Mouse (Mus musculus) right cerebral cortex, postnatal 14 days (tissue): ENCODE results near the gene Slc48a1.

Source experiments
- DNase-seq: peaks from one replicate; pipeline ENCODE4 v3.0.0; 2022

The Slc48a1 gene

DNA sequence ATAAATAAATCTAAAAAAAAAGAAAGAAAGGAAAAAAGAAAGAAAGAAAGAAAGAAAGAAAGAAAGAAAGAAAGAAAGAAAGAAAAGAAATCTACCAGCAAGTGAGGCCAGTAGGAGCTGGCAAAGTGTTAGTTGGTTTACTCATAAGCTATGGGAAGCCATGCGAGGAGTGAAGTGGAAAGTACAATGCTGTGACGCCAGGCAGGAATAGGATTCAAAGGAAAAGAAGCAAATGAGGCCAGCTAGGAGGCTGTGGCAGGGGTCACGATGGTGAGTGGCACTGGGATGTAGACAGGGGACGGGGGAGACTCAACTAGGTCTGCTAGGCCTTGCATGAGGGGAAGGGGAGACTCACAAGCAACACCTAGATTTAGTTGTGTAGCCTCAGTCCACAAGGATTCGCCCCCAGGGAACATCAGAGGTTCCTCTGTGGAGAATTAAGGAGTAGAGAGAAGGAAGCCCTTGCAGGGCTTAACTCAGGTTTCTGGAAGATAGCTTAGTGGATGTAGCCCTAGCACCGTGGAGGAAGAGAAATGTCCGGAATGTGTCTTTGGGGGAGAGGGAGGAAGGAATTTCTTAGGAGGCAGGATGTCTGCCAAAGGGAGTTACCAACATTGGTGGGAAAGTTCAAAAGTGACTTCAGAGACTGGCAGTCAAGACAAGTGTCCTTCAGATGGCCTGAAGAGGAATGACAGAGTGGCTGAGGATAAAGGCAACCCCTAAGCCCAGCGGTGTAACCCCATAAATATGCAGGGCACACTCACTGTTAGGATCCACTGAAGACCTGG is at the start of gene Slc48a1:
Gene Slc48a1, plus strand, starts transcription at position 210 of the 788 bp plus-strand sequence.
- DNase-seq, result no peak

DNA sequence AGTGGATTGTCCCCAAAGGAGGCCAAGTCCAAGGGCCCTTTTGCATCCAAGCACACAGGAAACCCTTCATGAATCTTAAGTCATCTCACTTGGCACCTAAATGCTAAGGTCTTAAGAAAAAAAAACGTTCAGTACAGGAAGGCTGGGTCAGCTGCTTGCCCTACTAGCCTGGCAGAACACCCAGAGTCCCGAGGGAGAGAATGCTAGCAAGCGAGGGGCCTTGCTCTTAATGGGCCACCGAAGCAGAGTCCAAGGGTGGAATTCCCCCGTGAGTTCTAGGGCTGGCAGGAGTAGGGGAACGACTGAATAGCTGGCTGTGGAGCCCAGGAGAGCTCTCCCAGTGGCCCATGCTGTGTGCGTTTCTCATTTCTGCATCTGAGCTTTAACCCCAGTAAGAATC is 49.5 kb upstream of the Slc48a1 start:
- DNase-seq, result no peak

DNA sequence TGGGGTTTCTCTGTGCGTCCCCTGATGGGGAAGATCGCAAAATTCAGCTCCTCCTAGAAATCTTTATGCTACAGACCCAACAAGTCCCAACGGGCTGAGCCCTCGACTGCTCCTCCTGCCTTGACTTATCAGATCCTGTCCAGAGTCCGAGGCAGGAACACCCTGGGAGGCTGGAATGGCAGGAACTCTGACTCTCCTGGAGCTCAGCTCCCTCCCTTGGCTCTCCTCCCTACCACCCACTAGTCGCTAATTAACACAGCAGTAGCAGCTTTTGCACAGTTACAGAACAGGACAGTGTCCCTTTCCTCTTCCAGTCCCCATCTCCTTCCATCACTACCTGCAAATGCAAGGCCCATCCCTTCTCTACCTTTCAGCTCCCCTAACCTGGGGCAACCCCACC is 48.0 kb upstream of the Slc48a1 start:
- no peak for DNase-seq

DNA sequence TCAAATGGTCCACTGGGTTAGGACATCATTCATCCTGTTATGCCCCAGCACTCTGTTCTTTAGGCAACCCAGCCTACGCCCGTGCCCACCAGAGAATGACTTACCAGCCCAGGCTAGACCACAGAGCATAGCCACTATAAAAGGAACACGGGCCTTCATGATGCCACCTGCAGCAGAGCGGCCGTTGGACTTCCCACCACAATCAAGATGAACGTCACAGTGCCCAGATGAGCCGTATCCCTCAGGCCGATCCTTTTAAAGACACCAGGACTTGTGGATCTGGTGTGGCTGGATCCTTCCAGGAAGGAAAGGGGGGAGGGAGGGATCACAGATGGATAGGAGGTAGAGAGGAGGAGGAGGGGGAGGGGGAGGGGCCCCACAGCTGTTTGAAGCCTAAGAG is 47.2 kb upstream of the Slc48a1 start, which contains the start of gene Endou:
Gene Endou, minus strand, starts transcription at position 229 of the 400 bp plus-strand sequence.
- DNase-seq, result no peak

DNA sequence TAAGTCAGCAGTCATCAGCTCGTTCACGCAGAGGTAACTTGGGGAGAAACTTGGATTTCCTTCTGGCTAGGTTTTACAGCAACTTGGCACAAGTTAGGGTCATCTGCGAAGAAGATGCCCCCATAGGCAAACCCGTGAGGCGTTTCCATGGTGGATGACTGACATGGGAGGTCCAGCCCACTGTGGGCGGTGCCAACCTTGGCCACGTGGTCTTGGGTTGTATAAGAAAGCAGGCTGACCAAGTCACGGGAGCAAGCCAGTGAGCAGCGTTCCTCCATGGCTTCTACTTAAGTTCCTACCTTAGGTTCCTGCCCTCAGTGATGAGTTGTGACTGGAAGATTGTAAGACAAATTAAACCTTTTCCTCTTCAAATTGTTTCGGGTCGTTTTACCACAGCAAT is 46.3 kb upstream of the Slc48a1 start:
- DNase-seq, result no peak

DNA sequence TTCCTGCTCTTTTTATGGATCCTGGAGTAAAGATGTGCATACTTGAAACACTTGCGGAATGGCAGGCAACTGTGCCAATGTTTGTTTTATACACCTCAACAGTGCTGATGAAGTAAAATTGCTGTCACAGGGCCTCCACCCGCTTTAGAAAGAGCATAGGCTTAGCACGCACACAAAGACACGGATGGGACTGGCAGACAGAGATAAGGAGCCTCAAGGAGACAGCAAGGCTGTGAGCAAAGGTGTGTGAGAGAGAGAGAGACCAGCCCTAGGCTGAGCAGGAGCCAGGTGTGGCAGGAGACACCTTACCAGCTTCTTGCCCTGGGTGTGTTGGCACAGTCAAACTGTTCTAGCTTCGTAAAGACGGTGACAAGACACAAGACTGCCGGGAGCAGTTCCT is 39.4 kb upstream of the Slc48a1 start:
- no peak for DNase-seq

DNA sequence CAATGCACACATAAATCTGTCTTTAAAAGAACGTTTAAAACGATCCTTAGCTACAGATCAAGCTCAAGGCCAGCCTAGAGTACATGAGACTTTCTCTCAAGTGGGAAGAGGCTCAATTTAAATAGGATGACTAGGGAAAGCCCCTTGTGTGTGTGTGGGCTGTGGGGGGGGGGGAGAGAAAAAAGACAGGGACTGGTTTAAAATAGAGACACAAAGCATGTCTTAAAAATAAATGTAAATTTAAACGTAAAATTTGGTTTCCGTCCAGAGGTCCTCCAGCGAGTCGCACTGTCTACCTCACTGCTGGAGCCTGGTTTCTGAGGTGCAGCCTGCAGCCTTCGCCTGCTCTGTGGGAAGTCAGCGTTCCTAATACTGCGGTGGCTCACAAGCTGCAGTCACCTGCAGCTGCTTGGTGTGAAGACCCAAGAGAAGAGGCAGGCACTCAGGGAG is 38.0 kb upstream of the Slc48a1 start:
- no peak for DNase-seq

DNA sequence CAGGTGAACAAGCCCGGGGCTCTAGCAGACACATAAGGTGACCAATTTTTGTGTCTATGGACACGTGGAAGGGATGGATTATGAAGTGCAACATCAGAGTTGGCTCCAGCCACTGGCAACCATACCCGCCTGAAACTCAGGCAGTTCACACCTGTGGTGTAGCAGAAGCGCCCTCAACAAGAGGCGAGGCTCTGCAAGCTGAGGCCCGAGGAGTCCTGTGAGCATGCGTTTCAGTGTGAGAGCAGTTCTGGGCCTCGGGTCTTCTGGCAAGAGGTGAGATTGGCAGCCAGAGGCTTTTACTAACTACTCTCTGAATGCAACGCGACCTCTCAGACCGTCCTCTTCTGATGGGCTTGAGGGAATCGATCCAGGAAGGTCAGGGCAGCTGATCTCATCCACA is 36.7 kb upstream of the Slc48a1 start:
- no peak for DNase-seq

DNA sequence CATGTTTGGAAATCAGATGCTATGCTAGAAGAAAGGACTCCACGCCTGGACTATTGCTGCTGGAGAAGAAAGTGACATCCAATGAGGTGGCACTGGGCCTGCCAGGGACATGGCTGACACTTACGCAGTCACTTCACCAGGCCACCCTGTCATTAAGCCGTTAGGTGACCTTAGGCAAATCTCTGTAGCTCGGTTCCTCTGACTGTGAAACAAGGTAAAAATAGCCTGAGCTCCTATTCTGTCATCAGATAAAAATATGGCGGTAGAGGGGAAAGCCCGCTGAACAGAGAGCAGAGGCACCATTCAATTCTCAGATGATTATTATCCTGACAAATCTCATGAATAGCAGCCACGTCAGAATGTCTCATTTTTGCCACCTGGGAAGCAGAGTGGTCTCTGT is 36.2 kb upstream of the Slc48a1 start:
- DNase-seq, result no peak

DNA sequence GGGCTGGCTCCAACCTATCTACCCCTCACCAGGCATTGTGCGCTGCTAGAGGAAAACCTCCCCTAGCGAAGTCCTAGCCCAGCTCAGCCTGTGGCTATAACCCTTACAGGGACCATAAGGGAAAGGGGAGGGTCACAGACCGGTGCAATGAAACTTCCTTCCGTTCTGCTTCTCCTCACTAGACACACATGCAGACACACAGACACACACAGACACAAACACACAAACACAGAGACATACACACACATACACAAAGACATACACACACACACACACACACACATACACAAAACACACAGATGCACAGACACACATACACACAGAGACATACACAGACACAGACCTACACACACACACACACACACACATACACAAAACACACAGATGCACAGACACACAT is 35.7 kb upstream of the Slc48a1 start:
- no peak for DNase-seq

DNA sequence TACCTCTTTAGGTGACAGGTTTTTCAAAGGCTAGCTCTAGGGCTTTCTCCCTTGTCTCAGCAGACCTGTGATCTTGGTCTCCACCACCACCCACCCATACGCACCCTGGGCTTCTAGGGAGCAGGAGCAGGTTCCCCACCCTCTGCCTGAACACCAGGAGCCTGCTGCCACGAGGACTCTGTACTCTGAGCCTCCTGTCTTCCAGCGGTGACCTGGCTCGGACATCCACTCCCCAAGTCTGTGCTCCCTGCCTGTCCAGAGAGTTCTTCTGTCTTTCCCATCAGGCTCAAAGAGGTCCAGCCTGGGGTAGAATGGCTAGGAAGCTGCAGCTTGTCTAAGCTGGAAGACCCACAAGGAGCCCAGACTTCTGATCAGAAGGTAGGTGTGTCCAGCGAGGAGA is 35.1 kb upstream of the Slc48a1 start:
- no peak for DNase-seq

DNA sequence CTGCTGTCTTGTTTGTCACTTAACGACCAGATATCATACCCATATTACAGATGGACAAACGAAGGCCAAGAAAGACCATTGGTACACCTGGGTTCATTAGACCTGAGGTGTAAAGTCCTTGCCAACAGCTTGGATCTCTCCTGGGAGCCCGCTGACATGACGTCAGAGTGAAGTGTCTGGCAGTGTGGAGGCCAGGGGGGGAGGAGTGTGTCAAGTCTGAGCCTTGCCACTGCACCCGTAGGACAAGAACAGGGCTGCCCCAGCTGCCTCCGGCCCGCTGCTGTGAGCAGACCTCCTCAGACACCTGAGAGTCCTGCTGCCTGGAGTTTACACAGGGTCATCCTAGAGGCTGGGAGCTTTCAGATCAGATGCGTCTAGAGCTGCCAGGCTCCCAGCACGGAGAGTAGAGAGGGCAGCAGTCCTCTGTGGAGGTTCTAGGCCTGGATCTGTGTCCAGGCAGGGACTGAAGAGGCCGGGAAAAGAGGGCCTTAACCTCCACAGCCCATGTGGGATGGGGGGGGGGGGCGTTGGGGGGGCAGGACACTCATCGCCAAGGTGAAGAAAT is 34.3 kb upstream of the Slc48a1 start:
- DNase-seq, result no peak

DNA sequence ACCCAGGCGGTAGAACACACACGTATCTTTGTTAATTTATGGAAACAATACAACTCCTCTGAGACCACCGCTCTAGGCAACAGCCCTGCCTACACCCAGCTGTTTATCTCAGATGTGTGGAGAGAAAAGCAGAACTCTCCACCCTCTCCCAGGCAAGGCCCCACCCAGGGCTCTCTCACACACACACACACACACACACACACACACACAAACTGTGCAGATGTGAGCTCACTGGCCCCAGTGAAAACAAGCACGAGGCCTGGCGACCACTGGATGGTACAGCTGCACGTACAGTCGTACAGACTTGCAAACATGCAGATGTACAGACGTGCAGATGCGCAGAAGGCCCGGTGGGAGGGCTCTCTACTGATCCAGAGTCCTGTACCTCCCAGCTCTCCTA is 33.4 kb upstream of the Slc48a1 start:
- DNase-seq, result no peak

DNA sequence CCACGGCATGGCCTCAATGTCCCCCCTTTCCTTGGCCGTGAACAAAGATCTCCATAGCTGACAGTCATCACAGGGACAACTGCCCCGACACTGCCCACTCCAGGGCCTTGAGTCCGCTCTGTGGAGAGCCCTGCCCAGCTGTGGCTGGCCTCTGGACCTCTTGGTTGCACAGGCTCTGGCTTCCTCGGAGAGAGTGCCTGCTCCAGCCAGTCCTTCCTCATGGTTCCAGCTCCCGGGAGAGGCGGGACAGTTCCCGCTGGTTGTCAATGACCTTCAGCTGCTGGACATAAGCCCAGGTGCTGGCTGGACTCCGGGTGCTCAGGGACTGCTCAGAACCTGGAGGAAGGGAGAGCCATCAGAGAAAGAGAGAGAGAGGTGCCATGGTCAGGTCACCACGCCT is 33.0 kb upstream of the Slc48a1 start:
- no peak for DNase-seq

DNA sequence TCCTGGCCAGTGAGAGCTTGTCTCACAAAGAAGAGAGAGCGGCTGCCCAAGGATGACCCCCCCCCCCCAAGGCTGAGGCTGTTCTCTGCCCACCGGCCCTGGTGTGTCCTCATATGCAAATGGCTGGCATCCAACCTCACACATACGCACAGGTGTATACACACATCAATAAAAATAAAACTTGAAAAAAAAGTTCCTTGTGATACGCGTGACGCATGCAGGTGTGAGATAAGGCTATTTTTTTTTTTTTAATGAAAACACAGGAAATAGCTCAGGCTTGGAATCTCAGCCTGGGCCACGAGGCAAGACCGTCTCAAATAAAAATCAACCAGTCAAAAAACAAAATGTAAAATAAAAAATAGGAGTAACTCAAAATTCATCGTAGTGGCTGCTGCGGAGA is 32.0 kb upstream of the Slc48a1 start:
- no peak for DNase-seq

DNA sequence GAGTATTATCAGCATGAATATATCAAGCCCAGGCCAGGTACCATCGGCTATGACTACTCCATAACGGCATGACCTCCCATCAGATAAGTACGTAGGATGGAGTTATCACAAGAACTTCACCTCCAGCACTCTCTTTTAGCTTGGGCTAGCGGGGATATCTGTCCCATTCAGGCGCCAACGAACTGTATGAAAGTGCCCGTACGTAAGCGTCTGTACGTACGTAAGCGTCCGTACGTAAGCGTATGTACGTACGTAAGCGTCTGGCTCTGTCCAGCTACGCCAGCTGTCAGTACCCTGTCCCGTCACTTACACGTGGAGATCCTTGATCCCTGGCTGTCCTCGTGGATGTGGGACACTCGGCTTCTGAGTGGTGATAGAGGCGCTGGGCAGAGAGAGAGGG is 31.6 kb upstream of the Slc48a1 start:
- DNase-seq, result no peak

DNA sequence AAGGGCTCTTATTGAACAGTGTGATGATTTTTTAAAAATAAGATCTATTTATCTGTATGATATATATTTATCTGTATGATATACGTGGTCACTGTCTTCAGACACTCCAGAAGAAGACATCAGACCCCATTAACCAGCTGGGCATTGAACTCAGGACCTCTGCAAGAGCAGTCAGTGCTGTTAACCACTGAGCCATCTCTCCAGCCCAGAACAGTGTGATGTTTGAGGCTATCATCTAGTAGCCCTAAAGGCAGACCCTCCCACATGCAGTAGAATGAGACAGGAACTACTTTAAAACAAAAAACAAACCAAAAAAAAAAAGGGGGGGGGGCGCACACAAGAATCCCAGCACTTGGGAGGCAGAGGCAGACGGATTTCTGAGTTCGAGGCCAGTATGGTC is 30.8 kb upstream of the Slc48a1 start:
- no peak for DNase-seq

DNA sequence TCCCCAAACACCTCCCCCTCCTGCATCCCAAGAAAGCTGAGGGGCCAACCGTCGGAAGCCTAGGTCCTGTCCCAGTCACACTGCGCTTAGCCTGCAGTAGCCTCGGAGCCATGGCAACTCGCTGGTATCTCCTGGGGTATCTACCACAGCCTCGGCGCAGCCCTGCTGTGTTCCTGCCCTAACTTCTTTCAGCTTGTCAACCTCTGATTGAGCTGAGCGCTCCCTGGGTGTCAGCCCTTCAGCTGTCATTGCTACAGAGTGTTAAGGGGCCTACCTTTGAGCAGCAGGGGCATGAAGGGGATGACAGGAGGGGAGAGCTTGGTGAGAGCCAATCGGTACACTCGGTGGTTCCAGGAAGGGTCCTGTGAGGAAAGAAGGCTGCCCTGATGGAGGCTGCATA is 30.0 kb upstream of the Slc48a1 start:
- DNase-seq, result no peak

DNA sequence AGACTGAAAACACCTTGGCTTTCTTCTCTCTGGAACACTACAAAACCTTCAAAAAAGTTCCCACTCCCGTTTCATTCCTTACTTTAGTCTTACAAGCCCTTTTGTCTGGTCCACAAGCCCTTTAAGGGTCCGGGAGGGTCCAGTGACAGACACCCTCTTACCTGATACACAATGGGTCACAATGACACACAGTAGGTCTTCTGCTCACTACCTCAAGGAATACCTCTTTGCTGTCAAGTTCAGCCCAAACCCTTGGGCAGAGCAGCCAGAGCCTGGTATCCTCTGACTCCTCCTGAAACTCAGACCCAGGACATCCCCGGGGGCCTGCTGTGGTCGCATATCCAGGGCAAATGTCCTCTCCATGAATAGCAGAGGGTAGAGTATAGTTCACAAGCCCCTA is 29.4 kb upstream of the Slc48a1 start:
- no peak for DNase-seq

DNA sequence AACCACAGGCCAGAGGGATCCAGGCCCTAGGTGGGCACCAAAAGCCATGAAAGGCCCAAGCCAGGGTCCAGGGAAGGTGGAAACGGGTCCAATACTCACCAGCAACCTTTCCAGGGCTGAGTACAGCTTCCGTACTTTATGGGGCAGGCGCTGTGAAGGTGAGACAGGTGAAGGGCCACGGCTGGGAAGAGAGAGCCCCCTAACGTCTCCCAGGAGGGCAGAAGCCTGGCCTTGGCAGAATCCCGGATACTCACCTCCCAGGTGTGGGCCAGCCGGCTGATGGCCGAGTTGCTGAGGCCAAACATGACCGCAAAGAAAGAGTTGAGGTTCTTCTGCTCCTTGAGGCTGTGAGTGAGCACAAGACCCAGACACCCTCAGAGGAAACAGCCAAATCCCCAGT is 28.9 kb upstream of the Slc48a1 start:
- no peak for DNase-seq

DNA sequence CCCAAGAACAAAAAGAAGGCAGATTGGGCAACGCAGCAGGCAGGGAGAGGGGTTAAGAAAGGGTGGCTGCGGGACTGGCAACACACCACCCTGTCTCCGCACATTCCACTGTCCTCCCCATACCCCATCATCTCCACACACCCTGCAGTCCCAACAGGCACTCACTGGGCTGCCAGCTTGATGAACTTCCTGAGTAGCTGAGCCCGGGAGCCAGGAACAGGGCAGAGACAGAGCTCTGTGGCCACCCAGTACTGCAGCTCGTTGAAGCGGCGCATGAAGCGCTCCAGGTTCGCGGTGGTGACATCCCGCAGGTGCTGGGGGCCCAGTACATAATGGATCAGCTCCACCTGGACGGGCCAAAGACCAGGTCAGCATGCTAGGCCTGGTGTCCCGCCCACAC is 28.5 kb upstream of the Slc48a1 start:
- DNase-seq, result no peak

DNA sequence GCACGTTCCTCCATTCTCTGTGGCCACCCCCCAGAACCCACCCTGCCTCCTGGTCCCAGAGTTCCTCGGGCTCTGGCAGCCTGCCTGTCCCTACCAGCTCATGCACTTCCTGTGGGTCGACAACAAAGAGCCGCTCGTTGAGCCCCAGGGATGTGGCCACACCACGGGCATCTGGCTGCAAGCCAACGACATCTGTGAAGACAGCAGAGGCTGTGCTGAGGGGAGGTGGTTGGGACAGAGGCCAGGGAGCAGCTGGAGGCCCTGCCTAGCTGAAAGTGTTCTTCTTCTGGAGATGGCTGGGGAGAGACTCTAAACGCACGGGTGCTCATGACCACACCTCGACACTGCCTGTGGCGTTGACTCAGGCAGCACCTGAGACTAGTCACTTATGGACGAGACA is 27.6 kb upstream of the Slc48a1 start:
- peak; percentile 90 for DNase-seq

DNA sequence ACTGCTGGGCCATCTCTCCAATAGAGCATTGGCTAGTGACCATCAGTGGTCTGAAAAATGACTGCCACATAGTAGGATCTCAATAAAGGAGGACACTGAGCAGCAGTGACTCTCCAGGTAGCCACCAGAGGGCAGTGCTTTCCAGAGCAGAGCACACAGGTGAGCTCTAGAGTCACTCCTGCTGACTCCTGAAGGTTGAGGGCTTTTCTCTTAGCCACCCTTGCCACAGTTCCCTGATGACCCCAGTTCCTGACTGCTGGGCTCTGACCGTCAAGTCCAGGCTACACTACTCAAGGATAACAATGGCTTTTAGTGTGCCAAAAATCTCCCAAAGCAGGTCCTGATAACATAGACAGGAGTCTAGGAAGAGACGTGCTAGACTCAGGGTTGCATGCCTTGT is 26.6 kb upstream of the Slc48a1 start:
- DNase-seq, result no peak

DNA sequence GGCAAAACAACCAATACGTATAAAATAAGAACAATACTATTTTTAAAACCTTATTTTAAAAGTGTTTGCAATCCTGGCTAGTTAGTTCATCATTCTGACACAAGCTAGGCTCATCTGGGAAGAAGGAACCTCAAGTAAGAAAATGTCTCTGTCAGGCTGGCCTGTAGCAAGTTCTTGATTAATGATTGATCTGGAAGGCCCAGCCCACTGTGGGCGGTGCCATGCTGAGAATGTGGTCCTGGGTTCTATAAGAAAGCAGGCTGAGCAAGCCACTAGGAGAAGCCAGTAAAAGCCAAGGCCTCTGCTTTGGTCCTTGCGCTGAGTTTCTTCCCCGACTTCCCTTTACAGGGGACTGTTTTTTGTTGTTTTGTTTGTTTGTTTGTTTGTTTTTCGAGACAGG is 25.8 kb upstream of the Slc48a1 start:
- no peak for DNase-seq

DNA sequence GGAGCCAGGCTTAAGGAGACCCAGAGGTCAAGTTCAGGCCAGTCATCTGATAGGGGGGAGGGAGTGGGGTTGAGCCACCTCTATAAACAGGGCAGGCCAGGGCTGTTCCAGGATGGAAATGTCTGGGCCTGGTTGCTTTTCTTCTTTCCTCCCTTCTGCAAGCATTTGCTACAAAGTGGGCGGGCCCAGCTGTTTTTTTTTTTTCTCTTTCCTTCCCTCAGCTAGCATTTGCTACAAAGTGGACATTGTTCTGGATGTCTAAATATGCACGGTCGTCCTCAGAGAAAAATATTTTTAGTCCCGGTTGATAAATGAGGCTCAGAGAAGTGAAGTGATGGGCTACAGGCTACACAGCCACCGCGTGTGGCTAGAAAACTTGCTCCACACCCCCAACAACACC is 23.8 kb upstream of the Slc48a1 start:
- no peak for DNase-seq
